Mouse (Mus musculus) MEL (cell line): Measurements from ENCODE around the gene Dnaaf2.

Source experiments
- CTCF ChIP-seq, 3 experiments: IDR thresholded peaks in 2 of 3; conservative IDR thresholded peaks in 1 of 3; 2 replicates each; pipeline ENCODE4 v1.5.1; 2011 to 2012; ENCODE audit warnings: low read length in 3 of 3, low read depth in 2 of 3, mild to moderate bottlenecking in 2 of 3, improper control_type of control experiment in 1 of 3, inconsistent platforms in 1 of 3, mixed read lengths in 1 of 3, moderate library complexity in 1 of 3; ENCODE audit not compliant: control insufficient read depth in 1 of 3, insufficient read depth in 1 of 3, poor library complexity in 1 of 3, severe bottlenecking in 1 of 3
- JUND ChIP-seq: IDR thresholded peaks from 2 replicates; pipeline ENCODE4 v1.6.1; 2011; ENCODE audit warnings: low read depth, mild to moderate bottlenecking, improper control_type of control experiment, low read length
- RAD21 ChIP-seq: IDR thresholded peaks from 2 replicates; pipeline ENCODE4 v1.6.1; 2011; ENCODE audit warnings: mild to moderate bottlenecking, low read depth, low read length, improper control_type of control experiment
- SMC3 ChIP-seq: IDR thresholded peaks from 2 replicates; pipeline ENCODE4 v1.6.1; 2011; ENCODE audit warnings: low read depth, low read length, improper control_type of control experiment
- ZC3H11A ChIP-seq: IDR thresholded peaks from 2 replicates; pipeline ENCODE4 v1.6.1; 2012; ENCODE audit warnings: low read depth, mild to moderate bottlenecking, inconsistent platforms, low read length, improper control_type of control experiment

DNA sequence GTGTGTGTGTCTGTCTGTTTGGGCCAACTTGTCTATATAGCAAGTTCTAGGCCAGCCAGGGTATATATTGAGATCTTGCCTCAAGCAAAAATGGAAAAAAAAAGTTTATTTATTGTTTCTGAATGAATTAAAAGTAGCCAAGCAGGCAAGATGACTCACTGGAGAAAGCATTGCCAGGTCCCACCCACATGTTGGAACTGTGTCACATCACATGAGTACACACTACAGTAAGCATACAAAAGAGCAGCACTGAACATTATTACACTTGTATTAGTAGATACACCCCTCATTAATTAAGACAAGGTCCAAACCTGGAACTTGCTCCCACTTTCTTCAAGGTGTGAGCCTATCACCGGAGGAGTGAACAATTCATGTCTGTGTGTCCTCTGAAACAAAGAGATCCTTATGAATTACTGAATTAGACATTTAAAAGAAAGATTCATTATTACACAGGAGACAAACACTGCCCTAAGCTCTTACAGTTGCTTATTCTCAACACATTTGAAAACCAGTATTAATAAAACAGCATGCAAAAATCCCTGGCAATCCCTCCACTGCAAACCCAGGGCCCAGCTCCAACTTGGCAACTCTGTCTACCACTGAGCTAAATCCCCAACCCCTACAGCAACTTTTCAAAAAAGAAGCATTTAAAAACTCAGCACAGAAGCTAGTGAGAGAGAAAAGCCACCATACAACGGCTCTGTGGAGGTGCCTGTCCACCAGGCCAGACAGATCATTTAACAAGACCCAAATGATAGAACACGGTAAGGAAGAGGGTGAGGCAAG, 17.0 kb upstream of the Dnaaf2 start:
- TF ChIP-seq RAD21 (no peak), SMC3 (no peak), JUND (no peak), CTCF (IDR thresholded peaks at IDR 0.05 in 2 of 3, conservative IDR thresholded peaks at IDR 0.05 in 1 of 3; ENCODE audit: control insufficient read depth in 1 of 3, insufficient read depth in 1 of 3, low read depth in 2 of 3, low read length in 3 of 3, poor library complexity in 1 of 3, severe bottlenecking in 1 of 3) (no peak), ZC3H11A (no peak)
